16 mouse cellular contexts compared by ENCODE assay signal in genomic region chr6:57531441-57531840, GRCm38 (mm10). TPM values are rescaled to one million over a fixed set of nuclear protein-coding genes. Genes with fewer than 3 reads are reported as not detected.
DNase-seq lines count a peak whose midpoint lies in the region; ATAC-seq and TF ChIP-seq lines count a peak whose summit lies in the region.
"Had no signal": no experiment of that assay in that cellular context is flagged by ENCODE, and none has a peak within 500 bp of the region (broad histone marks: within the 10 kb centered on the region; RNA-seq: fewer than 3 reads in every experiment).

No protein-coding gene starts in this region.

- peak overlapping the region; percentile 17; the same call in 1 of the 2 replicates for H3K4me2 ChIP-seq in CH12.LX (ENCODE audit: insufficient read depth, low read depth, poor library complexity, severe bottlenecking)
- H3K4me2 ChIP-seq in heart, embryonic 15.5 days: peak overlapping the region; percentile 33
- H3K4me2 ChIP-seq: neural tube, embryonic 13.5 days had no signal

- H3K36me3 ChIP-seq in CH12.LX (replicated peaks in 1 of 2; ENCODE audit: control insufficient read depth in 1 of 2, insufficient read depth in 1 of 2, low read length in 1 of 2): peaks cover 0 to 6% of the 10 kb centered on the region in 2 experiments
- no peaks in the 10 kb centered on the region for H3K36me3 ChIP-seq in heart, embryonic 15.5 days
- H3K36me3 ChIP-seq: embryonic facial prominence, embryonic 10.5 days; neural tube, embryonic 13.5 days had no signal

- ATAC-seq in heart, embryonic 15.5 days (replicated peaks; ENCODE audit: insufficient number of reproducible peaks, insufficient read depth, low FRiP score, low read depth): no peak
- ATAC-seq: hindbrain, embryonic 16.5 days had no signal

- intact Hi-C loops in gastrocnemius, adult 2 months (cut with DNase I): loop anchor here (5.0 to 10.0 kb wide), 2 partner anchors 163 to 604 kb away; partner anchors contain the start of gene Pyurf
- intact Hi-C loops in left cerebral cortex, adult 2 months (cut with DNase I): loop anchor here (10.0 kb wide), 1 partner anchor 293 kb away; the partner anchor contains the start of gene Vopp1
- intact Hi-C loops in left cerebral cortex, postnatal 10 days (cut with DNase I): loop anchor here (10.0 kb wide), 1 partner anchor 173 kb away; the partner anchor contains the start of gene Lancl2

- TF ChIP-seq RAD21 in CH12.LX (IDR thresholded peaks at IDR 0.05; ENCODE audit: low read depth, low read length): no peak

- peaks cover 3 to 55% of the 10 kb centered on the region in 2 experiments; a peak in 3 of 4 replicates for H3K4me1 ChIP-seq in CH12.LX (ENCODE audit: control insufficient read depth in 1 of 2, insufficient read depth in 2 of 2)
- peaks cover 25% of the 10 kb centered on the region for H3K4me1 ChIP-seq in heart, embryonic 15.5 days (replicated peaks)

- TF ChIP-seq EP300 in CH12.LX (IDR thresholded peaks at IDR 0.05; ENCODE audit: low read length): no peak

- dilution Hi-C loops in CH12.LX (cut with MboI; ENCODE audit: extremely low pct_ligation_motif_present, extremely low pct_unique_long_range_greater_than_20kb, low sequenced_read_pairs): no loop called here

- H3K27me3 ChIP-seq in CH12.LX (replicated peaks): no peaks in the 10 kb centered on the region
- H3K27me3 ChIP-seq in heart, embryonic 15.5 days: no peaks in the 10 kb centered on the region
- H3K27me3 ChIP-seq: neural tube, embryonic 13.5 days had no signal

- DNase-seq in gastrocnemius, adult 2 months: no peak
- DNase-seq in gastrocnemius, postnatal 10 days: no peak
- DNase-seq in left cerebral cortex, adult 2 months (ENCODE audit: extremely low spot score in 1 of 2, low spot score in 2 of 2): no peak
- no peak for DNase-seq in left cerebral cortex, postnatal 10 days (ENCODE audit: extremely low spot score in 1 of 2, low spot score in 2 of 2)
- no peak for DNase-seq in CH12.LX (ENCODE audit: extremely low read depth)
- DNase-seq in spleen, adult 18-20 months: no peak
- DNase-seq in kidney, postnatal 36 days: no peak
- DNase-seq: cerebellum, postnatal 14 days; kidney, adult 2 months had no signal

- in situ Hi-C loops in CH12.LX (cut with MboI; ENCODE audit: low pct_ligation_motif_present, low pct_unique_long_range_greater_than_20kb, low sequenced_read_pairs): no loop called here

- H3K79me2 ChIP-seq in CH12.LX (replicated peaks; ENCODE audit: control insufficient read depth, extremely low read depth, insufficient read depth, poor library complexity, severe bottlenecking): peaks cover 15% of the 10 kb centered on the region

- no peak for TF ChIP-seq POLR2A in CH12.LX (IDR thresholded peaks at IDR 0.05; ENCODE audit: low read depth, low read length)

- WGBS in heart, embryonic 15.5 days: 39% methylated on average over 1 of the region's 1 CpGs

- no peak overlapping the region for H3K4me3 ChIP-seq in gastrocnemius, adult 2 months
- H3K4me3 ChIP-seq in left cerebral cortex, adult 2 months: no peak overlapping the region
- no peak overlapping the region for H3K4me3 ChIP-seq in CH12.LX (replicated peaks in 1 of 3; ENCODE audit: low read depth in 2 of 3, low read length in 2 of 3, poor library complexity in 1 of 3)
- no peak overlapping the region for H3K4me3 ChIP-seq in heart, embryonic 15.5 days
- H3K4me3 ChIP-seq: embryonic facial prominence, embryonic 10.5 days; neural tube, embryonic 13.5 days had no signal

- peak overlapping the region; percentile 28; the same call in 1 of the 2 replicates for H3K27ac ChIP-seq in gastrocnemius, adult 2 months
- peak overlapping the region; percentile 53; the same call in 1 of the 2 replicates for H3K27ac ChIP-seq in left cerebral cortex, adult 2 months
- no peak overlapping the region for H3K27ac ChIP-seq in CH12.LX (ENCODE audit: insufficient read depth, low read depth)
- peak overlapping the region; percentile 79 for H3K27ac ChIP-seq in heart, embryonic 15.5 days
- H3K27ac ChIP-seq: embryonic facial prominence, embryonic 10.5 days; liver, embryonic 14.5 days; macrophage; neural tube, embryonic 13.5 days; stomach, postnatal 0 days had no signal

- TF ChIP-seq CTCF in gastrocnemius, adult 2 months (IDR thresholded peaks at IDR 0.05): no peak
- no peak for TF ChIP-seq CTCF in left cerebral cortex, adult 2 months (IDR thresholded peaks at IDR 0.05)
- no peak for TF ChIP-seq CTCF in CH12.LX (conservative IDR thresholded peaks at IDR 0.05 in 1 of 2, IDR thresholded peaks at IDR 0.05 in 1 of 2; ENCODE audit: low read depth in 2 of 2, low read length in 2 of 2)

- no peak overlapping the region for H3K9ac ChIP-seq in CH12.LX (ENCODE audit: insufficient read depth, low read depth)
- no peak overlapping the region for H3K9ac ChIP-seq in heart, embryonic 15.5 days
- H3K9ac ChIP-seq: liver, embryonic 14.5 days had no signal

- no peaks in the 10 kb centered on the region for H3K9me3 ChIP-seq in CH12.LX (replicated peaks; ENCODE audit: low read length)
- H3K9me3 ChIP-seq in heart, embryonic 15.5 days (replicated peaks): no peaks in the 10 kb centered on the region
- H3K9me3 ChIP-seq: embryonic facial prominence, embryonic 10.5 days; neural tube, embryonic 13.5 days had no signal

TF ChIP-seq in CH12.LX, 34 proteins besides CTCF, POLR2A, EP300 and RAD21:
- no peak for TF ChIP-seq NRF1 (IDR thresholded peaks at IDR 0.05; ENCODE audit: low read depth, low read length)
- TF ChIP-seq USF2 (conservative IDR thresholded peaks at IDR 0.05; ENCODE audit: low read depth, low read length): no peak
- no peak for TF ChIP-seq CHD2 (IDR thresholded peaks at IDR 0.05; ENCODE audit: low read length)
- peak; percentile 30; the same call in 1 of the 2 replicates for TF ChIP-seq ETS1 (conservative IDR thresholded peaks at IDR 0.05; ENCODE audit: low read depth, low read length)

RNA-seq across cellular contexts. Expression of gene Ppm1k, which starts 3.8 kb away (rescaled TPM):
- 10 to 100 TPM; 10.9 to 21.9 TPM for total RNA-seq in gastrocnemius, adult 2 months (2021)
- 10 to 100 TPM in 1 of 2 experiments, 1 to 10 TPM in 1; 7.9 to 11.1 TPM for total RNA-seq in gastrocnemius, postnatal 10 days (2021)
- 10 to 100 TPM; 77.1 to 78.1 TPM for total RNA-seq in left cerebral cortex, adult 2 months (2021)
- total RNA-seq in left cerebral cortex, postnatal 10 days (2021): 10 to 100 TPM; 27.0 to 34.3 TPM
- total RNA-seq in CH12.LX (2012; rRNA removed) (9.8 and 10.5 TPM in 2 replicates), CH12.LX (2014; rRNA removed) (15.1 and 27.1 TPM in 2 replicates)
- 11.0 and 17.1 TPM in 2 replicates for polyA plus RNA-seq in CH12.LX (2012; ENCODE audit: insufficient read length, low read depth)
- 10.7 and 12.9 TPM in 2 replicates for polyA plus RNA-seq in heart, embryonic 15.5 days (2015; fragmentation: Nextera tagmentation; extraction: Ambion mirVana)

RNA-seq across cellular contexts. Expression of gene Herc6, which starts 49.4 kb away (rescaled TPM):
- 1 to 10 TPM; 1.5 to 1.6 TPM for total RNA-seq in gastrocnemius, adult 2 months (2021)
- 1 to 10 TPM; 1.5 to 1.9 TPM for total RNA-seq in gastrocnemius, postnatal 10 days (2021)
- total RNA-seq in left cerebral cortex, adult 2 months (2021): 10 to 100 TPM; 12.4 to 18.6 TPM
- 1 to 10 TPM; 3.6 to 4.4 TPM for total RNA-seq in left cerebral cortex, postnatal 10 days (2021)
- total RNA-seq in CH12.LX (2012; rRNA removed) (9.0 and 9.9 TPM in 2 replicates), CH12.LX (2014; rRNA removed) (18.9 and 20.6 TPM in 2 replicates)
- polyA plus RNA-seq in CH12.LX (2012; ENCODE audit: insufficient read length, low read depth): 12.8 and 14.4 TPM in 2 replicates
- polyA plus RNA-seq in heart, embryonic 15.5 days (2015; fragmentation: Nextera tagmentation; extraction: Ambion mirVana): 4.4 and 5.5 TPM in 2 replicates
